ENCODE assay signal across 8 mouse cellular contexts in genomic region chr17:56326153-56327147, GRCm38 (mm10). TPM values are rescaled to one million over a fixed set of nuclear protein-coding genes. Genes with fewer than 3 reads are reported as not detected.
DNase-seq lines count a peak whose midpoint lies in the region; ATAC-seq and TF ChIP-seq lines count a peak whose summit lies in the region.

No protein-coding gene starts in this region.

- H3K4me2 ChIP-seq in midbrain, postnatal 0 days (ENCODE audit: low read depth, low read length, poor library complexity, severe bottlenecking), result peak overlapping the region; percentile 86

- WGBS in midbrain, postnatal 0 days, result under 1% methylated on average over 54 of the region's 67 CpGs

- no peaks in the 10 kb centered on the region for H3K36me3 ChIP-seq in midbrain, postnatal 0 days (ENCODE audit: insufficient read depth, low read length)

- no peak for TF ChIP-seq CTCF in Patski (IDR thresholded peaks at IDR 0.05)
- no peak for TF ChIP-seq CTCF in embryonic fibroblast, embryonic 13.5 days (IDR thresholded peaks at IDR 0.05; ENCODE audit: borderline replicate concordance, insufficient read depth, low read length)
- TF ChIP-seq CTCF in midbrain, postnatal 0 days (IDR thresholded peaks at IDR 0.05), result no peak

- CTCF ChIA-PET in Patski (lab: Charles Lee), result interaction anchor here (0.9 to 1.3 kb wide), 3 partner anchors 13 to 226 kb away, joined by 3 read pairs; no protein-coding TSS in a partner anchor

- intact Hi-C loops in left cerebral cortex, postnatal 36 days (cut with DNase I), result loop anchor here (5.0 kb wide), 1 partner anchor 49 kb away; the partner anchor contains the start of gene Ticam1

- H3K9ac ChIP-seq in midbrain, postnatal 0 days (replicated peaks; ENCODE audit: low read length, poor library complexity, severe bottlenecking), result peak overlapping the region; percentile 96

- POLR2A ChIA-PET in Patski (lab: Charles Lee), result interaction anchor here (0.6 to 2.1 kb wide), 4 partner anchors 8 to 141 kb away, joined by 3 to 7 read pairs (median 4); no protein-coding TSS in a partner anchor

- TF ChIP-seq POLR2A in embryonic fibroblast, embryonic 13.5 days (IDR thresholded peaks at IDR 0.05; ENCODE audit: low read depth, low read length), result no peak

- H3K9me3 ChIP-seq in midbrain, postnatal 0 days (ENCODE audit: low read length), result no peaks in the 10 kb centered on the region

- ATAC-seq in Patski, result peak; percentile 3
- ATAC-seq in midbrain, postnatal 0 days (ENCODE audit: low FRiP score), result peak; percentile 55

- peak; percentile 24 to 30 for DNase-seq in left cerebral cortex, adult 18-20 months (ENCODE audit: low spot score in 2 of 2)
- DNase-seq in left cerebral cortex, postnatal 36 days (ENCODE audit: low spot score in 2 of 2), result no peak
- no peak for DNase-seq in Patski (ENCODE audit: low read depth, low spot score)
- peak; percentile 53 for DNase-seq in kidney, postnatal 14 days
- DNase-seq in midbrain, postnatal 0 days (ENCODE audit: low spot score), result peak; percentile 45
- no peak for DNase-seq in spleen, postnatal 10 days (ENCODE audit: low spot score in 2 of 2)
- DNase-seq in urinary bladder, postnatal 10 days (ENCODE audit: low spot score), result no peak

- in situ Hi-C loops in Patski (cut with MboI; ENCODE audit: low pct_unique_long_range_greater_than_20kb), result no loop called here

- peaks cover 4% of the 10 kb centered on the region; the same call in 1 of the 2 replicates for H3K4me1 ChIP-seq in embryonic fibroblast, embryonic 13.5 days (ENCODE audit: control insufficient read depth, insufficient read depth, low read length)
- H3K4me1 ChIP-seq in midbrain, postnatal 0 days (ENCODE audit: insufficient read depth, low read length), result peaks cover 14% of the 10 kb centered on the region

- no peaks in the 10 kb centered on the region for H3K27me3 ChIP-seq in Patski
- H3K27me3 ChIP-seq in midbrain, postnatal 0 days (ENCODE audit: insufficient read depth, low read length), result no peaks in the 10 kb centered on the region

- peak overlapping the region; percentile 75 for H3K4me3 ChIP-seq in embryonic fibroblast, embryonic 13.5 days (ENCODE audit: insufficient read depth, low read length)
- peak overlapping the region; percentile 93 for H3K4me3 ChIP-seq in midbrain, postnatal 0 days (ENCODE audit: low read depth, low read length)

- peak overlapping the region; percentile 30; the same call in 1 of the 2 replicates for H3K27ac ChIP-seq in embryonic fibroblast, embryonic 13.5 days (ENCODE audit: insufficient read depth, low read length)
- H3K27ac ChIP-seq in midbrain, postnatal 0 days (ENCODE audit: low read depth, low read length), result peak overlapping the region; percentile 97

RNA-seq across cellular contexts. Expression of gene Kdm4b, which starts 0.6 kb away (rescaled TPM):
- 10 to 100 TPM; 59.1 to 64.7 TPM for total RNA-seq in left cerebral cortex, adult 18-20 months (2021)
- total RNA-seq in left cerebral cortex, postnatal 36 days (2021), result 10 to 100 TPM; 64.4 to 78.3 TPM
- 29.1 TPM for polyA plus RNA-seq in Patski (2021)
- 21.8 and 30.8 TPM in 2 replicates for polyA plus RNA-seq in embryonic fibroblast, embryonic 13.5 days (2011; ENCODE audit: insufficient read length, low read depth, missing spikeins)
- 123 and 140 TPM in 2 replicates for total RNA-seq in midbrain, postnatal 0 days (2014; rRNA removed)
- 45.6 and 48.0 TPM in 2 replicates for polyA plus RNA-seq in midbrain, postnatal 0 days (2015; fragmentation: Nextera tagmentation; extraction: Ambion mirVana)

RNA-seq across cellular contexts. Expression of gene Uhrf1, which starts 23.3 kb away (rescaled TPM):
- total RNA-seq in left cerebral cortex, adult 18-20 months (2021), result 1 to 10 TPM in 1 of 2 experiments, under 1 TPM in 1; 0.35 to 1.1 TPM
- 1 to 10 TPM in 1 of 2 experiments, under 1 TPM in 1; 0.82 to 1.3 TPM for total RNA-seq in left cerebral cortex, postnatal 36 days (2021)
- 44.3 TPM for polyA plus RNA-seq in Patski (2021)
- 48.0 and 50.2 TPM in 2 replicates for polyA plus RNA-seq in embryonic fibroblast, embryonic 13.5 days (2011; ENCODE audit: insufficient read length, low read depth, missing spikeins)
- total RNA-seq in midbrain, postnatal 0 days (2014; rRNA removed), result 5.9 and 10.0 TPM in 2 replicates
- polyA plus RNA-seq in midbrain, postnatal 0 days (2015; fragmentation: Nextera tagmentation; extraction: Ambion mirVana), result 4.7 and 4.9 TPM in 2 replicates

RNA-seq across cellular contexts. Expression of gene Arrdc5, which starts 26.4 kb away (rescaled TPM):
- not detected for total RNA-seq in left cerebral cortex, adult 18-20 months (2021)
- total RNA-seq in left cerebral cortex, postnatal 36 days (2021), result not detected
- not detected for polyA plus RNA-seq in Patski (2021)
- polyA plus RNA-seq in embryonic fibroblast, embryonic 13.5 days (2011; ENCODE audit: insufficient read length, low read depth, missing spikeins), result not detected in 2 replicates
- not detected in 2 replicates for total RNA-seq in midbrain, postnatal 0 days (2014; rRNA removed)
- polyA plus RNA-seq in midbrain, postnatal 0 days (2015; fragmentation: Nextera tagmentation; extraction: Ambion mirVana), result not detected in 2 replicates

RNA-seq across cellular contexts. Expression of gene Plin3, which starts 33.8 kb away (rescaled TPM):
- 10 to 100 TPM; 11.9 to 15.1 TPM for total RNA-seq in left cerebral cortex, adult 18-20 months (2021)
- 10 to 100 TPM in 1 of 2 experiments, 1 to 10 TPM in 1; 9.3 to 10.1 TPM for total RNA-seq in left cerebral cortex, postnatal 36 days (2021)
- polyA plus RNA-seq in Patski (2021), result 82.5 TPM
- polyA plus RNA-seq in embryonic fibroblast, embryonic 13.5 days (2011; ENCODE audit: insufficient read length, low read depth, missing spikeins), result 37.4 and 41.2 TPM in 2 replicates
- 8.1 and 12.4 TPM in 2 replicates for total RNA-seq in midbrain, postnatal 0 days (2014; rRNA removed)
- 9.6 and 12.1 TPM in 2 replicates for polyA plus RNA-seq in midbrain, postnatal 0 days (2015; fragmentation: Nextera tagmentation; extraction: Ambion mirVana)

RNA-seq across cellular contexts. Expression of gene Ticam1, which starts 49.9 kb away (rescaled TPM):
- 1 to 10 TPM; 5.2 to 7.6 TPM for total RNA-seq in left cerebral cortex, adult 18-20 months (2021)
- 1 to 10 TPM; 4.9 to 5.3 TPM for total RNA-seq in left cerebral cortex, postnatal 36 days (2021)
- polyA plus RNA-seq in Patski (2021), result 23.9 TPM
- 11.1 and 15.6 TPM in 2 replicates for polyA plus RNA-seq in embryonic fibroblast, embryonic 13.5 days (2011; ENCODE audit: insufficient read length, low read depth, missing spikeins)
- total RNA-seq in midbrain, postnatal 0 days (2014; rRNA removed), result 3.1 and 3.7 TPM in 2 replicates
- 0.91 and 1.1 TPM in 2 replicates for polyA plus RNA-seq in midbrain, postnatal 0 days (2015; fragmentation: Nextera tagmentation; extraction: Ambion mirVana)

Comparison
In these comparisons a context has a peak if more than half of its experiments do, and no peak if none do; other contexts are left out.
1. DNase-seq: peak in left cerebral cortex, adult 18-20 months (2 of 2), kidney, postnatal 14 days (single experiment) and midbrain, postnatal 0 days (single experiment); none in left cerebral cortex, postnatal 36 days (0 of 2), Patski (single experiment), spleen, postnatal 10 days (0 of 2) and urinary bladder, postnatal 10 days (single experiment).